Mouse (Mus musculus) brain, embryonic 14.5 days (tissue): ENCODE results near the gene Stk11.

Experiments
- CTCF ChIP-seq: fragments of 200-500 bp; IDR thresholded peaks from 2 replicates; pipeline ENCODE4 v1.5.1; 2012; ENCODE audit warnings: inconsistent platforms, mild to moderate bottlenecking, moderate library complexity, borderline replicate concordance; ENCODE audit not compliant: insufficient read depth, insufficient read length; ENCODE audit errors: extremely low read depth
- POLR2A ChIP-seq: fragments of 200-500 bp; IDR thresholded peaks from 2 replicates; pipeline ENCODE4 v1.6.1; 2012; ENCODE audit warnings: mild to moderate bottlenecking, inconsistent platforms, borderline replicate concordance; ENCODE audit not compliant: poor library complexity, insufficient read depth, insufficient read length, severe bottlenecking; ENCODE audit errors: extremely low read depth

GRCm38 (mm10) chr10:80102216-80102915 is 13.2 kb upstream of the Stk11 start:
- TF ChIP-seq POLR2A (peak; percentile 68), CTCF (no peak)
